Mouse (Mus musculus) embryonic facial prominence, embryonic 15.5 days (tissue): ENCODE data around the gene Adsl. TPM values are rescaled to one million over a fixed set of nuclear protein-coding genes. Genes with fewer than 3 reads are reported as not detected.
"Not testable (repeated sequence)": the region's sequence is repeated elsewhere in the genome, so short reads cannot be mapped to it uniquely, and the experiment has no call there.

Experiments used
- ATAC-seq: fragments of 200-750 bp; cut with Nextera tagmentation; 2 replicates; pipeline ENCODE4 v1.8.0; 2017; ENCODE audit warnings: low read depth, moderate TSS enrichment; ENCODE audit not compliant: insufficient number of reproducible peaks, low FRiP score, low TSS enrichment
- H3K27ac ChIP-seq: fragments of 300-500 bp; sonication (generic); replicated peaks from 2 replicates; pipeline ENCODE4 v1.5.1; 2015; ENCODE audit warnings: mild to moderate bottlenecking, inconsistent platforms
- H3K27me3 ChIP-seq: fragments of 300-500 bp; sonication (generic); 2 replicates; pipeline ENCODE4 v1.6.1; 2015; ENCODE audit warnings: inconsistent platforms
- H3K36me3 ChIP-seq: fragments of 300-500 bp; sonication (generic); 2 replicates; pipeline ENCODE4 v1.6.1; 2015; ENCODE audit warnings: mild to moderate bottlenecking, inconsistent platforms
- H3K4me1 ChIP-seq: fragments of 300-500 bp; sonication (generic); 2 replicates; pipeline ENCODE4 v1.6.1; 2015; ENCODE audit warnings: inconsistent platforms
- H3K4me2 ChIP-seq: fragments of 300-500 bp; sonication (generic); replicated peaks from 2 replicates; pipeline ENCODE4 v1.6.1; 2015; ENCODE audit warnings: mild to moderate bottlenecking, inconsistent platforms
- H3K4me3 ChIP-seq: fragments of 300-500 bp; sonication (generic); replicated peaks from 2 replicates; pipeline ENCODE4 v1.5.1; 2015; ENCODE audit warnings: mild to moderate bottlenecking, inconsistent platforms
- H3K9ac ChIP-seq: fragments of 300-500 bp; sonication (generic); 2 replicates; pipeline ENCODE4 v1.6.1; 2015; ENCODE audit warnings: inconsistent platforms
- H3K9me3 ChIP-seq: fragments of 300-500 bp; sonication (generic); replicated peaks from 2 replicates; pipeline ENCODE4 v1.6.1; 2016; ENCODE audit warnings: inconsistent platforms
- WGBS: fragments of 180-500 bp; shearing (Covaris S2); methylation state at CpG from one replicate; pipeline ENCODE4 v1.1.7; 2015; 5-methylcytosine and 5-hydroxymethylcytosine counted together
- polyA plus RNA-seq: library from polyadenylated mRNA; unstranded; fragments of >200 nt; fragmentation: Nextera tagmentation; extraction: Ambion mirVana; gene quantifications from 2 replicates; pipeline ENCODE4 v1.2.1, GENCODE M21; 2015

Adsl gene
- 128 and 136 TPM in 2 replicates for polyA plus RNA-seq

- H3K36me3 ChIP-seq: peaks cover 15% of the 10 kb centered on the region
- H3K4me1 ChIP-seq: peaks cover 15% of the 10 kb centered on the region
- H3K4me2 ChIP-seq: peak within 1 kb of the TSS; percentile 73
- peak within 1 kb of the TSS; percentile 96 for H3K4me3 ChIP-seq
- under 1% methylated on average over 63 of the region's 63 CpGs for WGBS
- no peaks in the 10 kb centered on the region for H3K9me3 ChIP-seq
- no peaks in the 10 kb centered on the region for H3K27me3 ChIP-seq
- peak within 1 kb of the TSS; percentile 92 for H3K27ac ChIP-seq
- peak; percentile 92 for ATAC-seq
- H3K9ac ChIP-seq: peak within 1 kb of the TSS; percentile 56
Observed at GRCm38 (mm10) chr15:80948145-80949135, at the start of gene Adsl. Gene Adsl (plus strand): TSS chr15:80948490.

GRCm38 (mm10) chr15:80899806-80900205 lies 48.5 kb upstream of the Adsl start:
- Histone ChIP-seq H3K9me3 (no peaks in the 10 kb centered on the region), H3K27me3 (no peaks in the 10 kb centered on the region), H3K9ac (no peak overlapping the region), H3K4me3 (no peak overlapping the region), H3K4me1 (no peaks in the 10 kb centered on the region), H3K36me3 (peaks cover 82% of the 10 kb centered on the region), H3K27ac (no peak overlapping the region), H3K4me2 (no peak overlapping the region)
- 74% methylated on average over 2 of the region's 2 CpGs for WGBS
- ATAC-seq: no peak

- Histone ChIP-seq H3K9ac (no peak overlapping the region), H3K27ac (no peak overlapping the region), H3K4me3 (no peak overlapping the region), H3K4me1 (no peaks in the 10 kb centered on the region), H3K36me3 (peaks cover 82% of the 10 kb centered on the region), H3K27me3 (no peaks in the 10 kb centered on the region), H3K4me2 (no peak overlapping the region), H3K9me3 (no peaks in the 10 kb centered on the region)
- WGBS: 80% methylated on average over 6 of the region's 6 CpGs
- no peak for ATAC-seq
Observed at GRCm38 (mm10) chr15:80901806-80902513, 46.3 kb upstream of the Adsl start.

GRCm38 (mm10) chr15:80904776-80905175 lies 43.5 kb upstream of the Adsl start:
- peaks cover 74% of the 10 kb centered on the region for H3K36me3 ChIP-seq
- ATAC-seq, H3K4me3 ChIP-seq, H3K4me1 ChIP-seq, H3K9me3 ChIP-seq, H3K27ac ChIP-seq, H3K4me2 ChIP-seq, H3K9ac ChIP-seq, H3K27me3 ChIP-seq: not testable (repeated sequence)
- WGBS: 92% methylated on average over 6 of the region's 6 CpGs

- Histone ChIP-seq H3K27me3 (no peaks in the 10 kb centered on the region), H3K27ac (no peak overlapping the region), H3K4me3 (no peak overlapping the region), H3K36me3 (peaks cover 68% of the 10 kb centered on the region), H3K9me3 (no peaks in the 10 kb centered on the region), H3K9ac (no peak overlapping the region), H3K4me2 (no peak overlapping the region), H3K4me1 (no peaks in the 10 kb centered on the region)
- no peak for ATAC-seq
- 91% methylated on average over 3 of the region's 3 CpGs for WGBS
Observed at GRCm38 (mm10) chr15:80910183-80910582, 38.1 kb upstream of the Adsl start.

GRCm38 (mm10) chr15:80910790-80911531 lies 37.3 kb upstream of the Adsl start:
- 85% methylated on average over 4 of the region's 4 CpGs for WGBS
- no peaks in the 10 kb centered on the region for H3K9me3 ChIP-seq
- ATAC-seq: no peak
- H3K36me3 ChIP-seq: peaks cover 67% of the 10 kb centered on the region
- H3K4me1 ChIP-seq: no peaks in the 10 kb centered on the region
- no peaks in the 10 kb centered on the region for H3K27me3 ChIP-seq
- no peak overlapping the region for H3K9ac ChIP-seq
- no peak overlapping the region for H3K4me2 ChIP-seq
- H3K27ac ChIP-seq: no peak overlapping the region
- no peak overlapping the region for H3K4me3 ChIP-seq

- Histone ChIP-seq H3K4me1 (no peaks in the 10 kb centered on the region), H3K4me3 (no peak overlapping the region), H3K4me2 (no peak overlapping the region), H3K9ac (no peak overlapping the region), H3K9me3 (no peaks in the 10 kb centered on the region), H3K27ac (no peak overlapping the region), H3K27me3 (no peaks in the 10 kb centered on the region), H3K36me3 (peaks cover 67% of the 10 kb centered on the region)
- no peak for ATAC-seq
- 78% methylated on average over 3 of the region's 3 CpGs for WGBS
Observed at GRCm38 (mm10) chr15:80912175-80912574, 36.1 kb upstream of the Adsl start.

- 86% methylated on average over 1 of the region's 1 CpGs for WGBS
Observed at GRCm38 (mm10) chr15:80913803-80914202, 34.5 kb upstream of the Adsl start.

GRCm38 (mm10) chr15:80915850-80916249 lies 32.4 kb upstream of the Adsl start:
- Histone ChIP-seq H3K27me3 (no peaks in the 10 kb centered on the region), H3K27ac (no peak overlapping the region), H3K4me1 (no peaks in the 10 kb centered on the region), H3K36me3 (peaks cover 81% of the 10 kb centered on the region), H3K4me2 (no peak overlapping the region), H3K9ac (no peak overlapping the region), H3K4me3 (no peak overlapping the region), H3K9me3 (no peaks in the 10 kb centered on the region)
- 62% methylated on average over 2 of the region's 2 CpGs for WGBS
- ATAC-seq: no peak

More at GRCm38 (mm10) chr15:80913803-80914202, 34.5 kb upstream of the Adsl start:
- no peaks in the 10 kb centered on the region for H3K27me3 ChIP-seq
- ATAC-seq: no peak
- H3K9me3 ChIP-seq: no peaks in the 10 kb centered on the region
- no peak overlapping the region for H3K4me3 ChIP-seq
- H3K27ac ChIP-seq: no peak overlapping the region
- H3K4me2 ChIP-seq: no peak overlapping the region
- no peaks in the 10 kb centered on the region for H3K4me1 ChIP-seq
- H3K9ac ChIP-seq: no peak overlapping the region
- H3K36me3 ChIP-seq: peaks cover 68% of the 10 kb centered on the region

GRCm38 (mm10) chr15:80916621-80917020 lies 31.7 kb upstream of the Adsl start:
- no peak overlapping the region for H3K27ac ChIP-seq
- H3K4me2 ChIP-seq: no peak overlapping the region
- H3K27me3 ChIP-seq: no peaks in the 10 kb centered on the region
- no peak for ATAC-seq
- no peaks in the 10 kb centered on the region for H3K9me3 ChIP-seq
- no peaks in the 10 kb centered on the region for H3K4me1 ChIP-seq
- H3K4me3 ChIP-seq: no peak overlapping the region
- H3K9ac ChIP-seq: no peak overlapping the region
- 88% methylated on average over 7 of the region's 7 CpGs for WGBS
- peaks cover 80% of the 10 kb centered on the region for H3K36me3 ChIP-seq

GRCm38 (mm10) chr15:80920346-80920745 lies 27.9 kb upstream of the Adsl start:
- no peaks in the 10 kb centered on the region for H3K4me1 ChIP-seq
- no peak overlapping the region for H3K4me2 ChIP-seq
- no peak overlapping the region for H3K9ac ChIP-seq
- H3K9me3 ChIP-seq: no peaks in the 10 kb centered on the region
- ATAC-seq: no peak
- 95% methylated on average over 3 of the region's 3 CpGs for WGBS
- no peak overlapping the region for H3K4me3 ChIP-seq
- peaks cover 74% of the 10 kb centered on the region for H3K36me3 ChIP-seq
- no peak overlapping the region for H3K27ac ChIP-seq
- no peaks in the 10 kb centered on the region for H3K27me3 ChIP-seq
